Mouse (Mus musculus): Measurements from ENCODE around the gene Orai3.

Gene Orai3

DNA sequence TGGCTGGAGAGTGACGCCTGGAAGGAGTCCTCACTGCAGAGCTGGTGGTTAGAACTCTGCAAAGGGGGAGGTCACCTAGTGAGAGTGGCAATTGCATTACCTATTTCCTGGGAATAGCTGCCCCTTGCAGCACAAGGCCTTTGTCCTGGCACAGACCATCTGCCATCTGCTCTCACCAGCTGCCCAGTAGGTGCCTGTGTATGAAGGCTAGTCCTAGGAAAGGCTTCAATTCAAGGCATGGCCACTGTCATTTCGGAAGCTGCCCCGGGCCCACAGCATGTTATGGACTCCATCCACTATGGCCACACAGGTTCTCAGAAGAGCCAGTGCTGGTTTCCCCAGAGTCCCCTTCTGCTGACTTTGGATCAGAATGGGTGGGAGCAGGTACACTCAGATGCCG lies 29.0 kb downstream of the Orai3 start:
- no peak for DNase-seq (ENCODE audit: low read depth, low spot score)

DNA sequence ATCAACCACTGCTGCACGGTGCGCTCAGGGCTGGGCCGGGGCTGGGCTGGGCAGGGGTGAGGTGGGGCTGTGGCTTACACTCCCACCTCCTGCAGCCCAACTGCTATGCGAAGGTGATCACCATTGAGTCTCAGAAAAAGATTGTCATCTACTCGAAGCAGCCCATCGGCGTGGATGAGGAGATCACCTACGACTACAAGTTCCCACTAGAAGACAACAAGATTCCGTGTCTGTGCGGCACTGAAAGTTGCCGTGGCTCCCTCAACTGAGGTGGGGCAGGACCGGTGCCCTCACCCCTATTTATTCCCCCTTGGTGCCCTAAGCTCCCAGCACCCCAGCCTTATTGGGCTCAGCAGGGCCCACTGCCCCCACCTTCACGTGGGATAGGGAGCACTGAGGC lies 29.6 kb downstream of the Orai3 start:
- DNase-seq (ENCODE audit: low read depth, low spot score) = no peak

DNA sequence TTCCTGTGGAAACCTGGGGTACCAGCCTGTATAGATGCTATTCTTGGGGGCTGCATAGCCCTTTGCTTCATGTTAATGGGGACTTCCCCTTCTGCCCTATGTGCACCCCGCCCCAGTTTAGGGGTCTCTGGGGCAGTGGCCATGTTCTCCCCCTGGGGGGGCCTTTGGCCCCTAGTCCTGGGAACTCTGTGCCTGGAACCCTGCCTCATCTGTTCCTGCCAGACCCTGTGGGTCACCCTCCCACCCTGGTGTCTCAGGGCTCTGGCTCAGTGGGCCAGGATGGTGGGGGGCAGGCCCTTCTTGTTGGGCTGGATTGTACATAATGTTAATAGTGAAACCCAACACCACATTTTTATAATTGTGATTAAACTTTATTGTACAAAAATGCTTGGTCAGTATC lies 30.1 kb downstream of the Orai3 start:
- no peak for DNase-seq (ENCODE audit: low read depth, low spot score)

DNA sequence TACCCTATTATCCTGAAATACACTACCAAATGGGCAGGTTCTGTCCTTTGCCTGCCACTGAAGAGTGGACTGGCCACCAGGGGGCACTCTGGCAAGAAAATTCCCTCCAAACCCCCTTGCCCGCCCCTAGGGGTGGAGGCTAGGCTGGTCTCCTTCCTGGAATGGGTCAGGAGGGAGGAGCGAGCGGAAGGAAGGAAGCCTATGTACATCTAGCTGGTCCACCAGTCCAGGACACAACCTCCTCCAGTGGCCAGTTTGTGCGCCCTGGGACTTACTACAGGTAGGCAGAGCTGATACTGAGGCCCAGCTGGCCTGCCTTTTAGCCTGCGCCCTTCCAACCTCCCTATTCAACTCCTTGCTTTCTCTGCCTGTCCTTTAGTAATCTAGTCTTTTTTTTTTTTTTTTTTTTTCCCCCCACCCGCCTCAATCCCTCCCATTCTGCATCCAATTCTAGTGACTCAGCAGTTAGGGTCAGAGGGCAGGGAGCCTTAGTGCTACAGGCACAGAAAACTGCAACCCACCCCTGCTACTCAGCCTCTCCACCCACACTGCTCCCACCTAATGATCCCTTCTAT lies 30.9 kb downstream of the Orai3 start, which contains the start of gene Hsd3b7:
TSS of gene Hsd3b7 (plus strand) at position 170 of the 575 bp plus-strand sequence.
- peak; percentile 94 for DNase-seq (ENCODE audit: low read depth, low spot score)

DNA sequence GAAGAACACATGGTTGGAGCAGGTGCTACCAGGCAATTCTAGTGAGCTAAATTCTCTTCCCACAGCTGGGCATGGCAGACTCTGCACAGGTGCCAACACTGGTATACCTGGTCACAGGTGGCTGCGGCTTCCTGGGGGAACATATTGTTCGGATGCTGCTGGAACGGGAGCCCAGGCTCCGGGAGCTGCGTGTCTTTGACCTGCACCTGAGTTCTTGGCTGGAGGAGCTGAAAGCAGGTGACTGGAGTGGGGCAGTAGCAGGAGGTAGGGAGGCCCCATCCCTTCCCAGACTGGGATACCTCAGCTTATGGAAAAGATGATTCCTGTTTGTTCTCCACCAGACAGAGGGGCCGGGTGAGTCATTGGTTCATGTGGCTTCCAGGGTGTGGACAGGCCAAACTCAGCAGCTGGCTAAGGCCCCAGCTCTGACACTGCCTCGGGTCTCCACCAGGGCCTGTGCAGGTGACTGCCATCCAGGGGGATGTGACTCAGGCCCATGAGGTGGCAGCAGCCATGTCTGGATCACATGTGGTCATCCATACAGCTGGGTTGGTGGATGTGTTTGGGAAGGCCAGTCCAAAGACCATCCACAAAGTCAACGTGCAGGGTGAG lies 31.5 kb downstream of the Orai3 start:
- peak; percentile 83 for DNase-seq (ENCODE audit: low read depth, low spot score)

DNA sequence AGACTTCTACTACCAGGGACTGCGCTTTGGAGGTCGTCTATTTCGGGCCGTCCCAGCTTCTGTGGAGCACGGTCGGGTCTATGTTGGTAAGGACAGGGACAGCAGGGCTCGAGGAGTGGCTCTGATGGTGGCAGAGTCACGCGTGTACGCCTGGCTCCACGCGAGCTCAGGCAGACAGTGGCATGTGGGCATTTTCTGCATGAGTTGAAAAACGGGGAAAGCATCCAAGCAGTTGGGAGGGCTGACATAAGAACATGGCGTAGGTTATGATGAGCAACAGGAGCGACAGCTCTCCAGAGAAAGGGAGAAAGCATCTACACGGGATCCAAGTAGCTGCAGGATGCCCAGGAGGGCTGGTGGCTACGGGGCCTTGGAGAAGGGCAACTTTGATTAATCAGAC lies 32.7 kb downstream of the Orai3 start:
- no peak for DNase-seq (ENCODE audit: low read depth, low spot score)

DNA sequence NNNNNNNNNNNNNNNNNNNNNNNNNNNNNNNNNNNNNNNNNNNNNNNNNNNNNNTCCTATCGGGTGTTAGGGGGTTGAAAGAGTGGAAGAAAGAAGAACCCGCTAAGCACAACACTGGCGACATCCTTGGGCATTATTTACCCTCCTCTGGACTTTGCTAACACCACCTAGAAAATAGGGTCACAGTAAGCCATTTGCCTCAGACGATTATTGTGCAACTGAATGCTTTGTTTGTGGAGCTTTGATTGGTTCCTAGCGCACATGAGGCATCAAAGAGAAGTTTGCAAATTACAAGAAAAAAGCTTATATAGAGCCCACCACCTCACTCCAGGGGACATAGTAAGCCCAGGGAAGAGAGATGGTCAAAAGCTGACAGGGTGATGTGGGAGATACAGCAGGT lies 39.2 kb downstream of the Orai3 start:
- DNase-seq (ENCODE audit: low read depth, low spot score) = no peak

DNA sequence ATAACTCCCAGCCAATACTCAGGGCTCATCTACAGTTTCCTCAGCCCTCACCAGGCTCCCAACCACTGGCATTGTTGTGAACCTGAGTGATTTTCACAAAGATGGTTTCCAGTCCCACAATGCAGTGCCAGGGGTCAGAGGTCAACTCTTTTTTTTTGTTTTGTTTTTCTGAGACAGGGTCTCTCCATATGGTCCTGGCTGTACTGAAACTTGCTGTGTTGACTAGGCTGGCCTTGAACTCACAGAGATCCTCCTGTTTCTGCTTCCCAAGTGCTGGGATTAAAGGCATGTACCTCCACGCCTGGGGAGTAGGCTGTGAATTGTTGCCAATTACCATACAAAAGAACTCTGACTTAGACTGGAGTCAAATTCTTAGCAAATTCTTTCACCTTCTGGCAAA lies 40.2 kb downstream of the Orai3 start:
- DNase-seq (ENCODE audit: low read depth, low spot score) = no peak

DNA sequence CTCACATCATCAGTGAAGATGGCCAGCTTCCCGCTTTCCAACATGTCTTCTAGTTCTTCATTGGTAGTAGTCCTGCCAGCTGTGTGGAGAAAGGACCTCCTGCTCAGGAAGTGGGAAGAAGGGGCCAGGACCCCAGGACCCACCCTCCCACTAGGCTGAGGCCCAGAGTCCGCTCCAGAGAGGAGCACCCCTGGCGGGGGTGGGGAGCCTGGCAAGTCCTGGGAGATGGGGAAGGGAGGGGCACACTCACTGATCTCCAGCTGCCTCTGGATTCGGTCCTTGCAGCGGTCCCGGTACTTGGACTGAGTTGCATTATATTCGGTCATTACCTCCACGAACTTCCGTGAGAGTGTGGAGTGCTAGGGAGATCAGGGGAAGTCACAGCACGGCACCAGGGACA lies 41.0 kb downstream of the Orai3 start:
- no peak for DNase-seq (ENCODE audit: low read depth, low spot score)

DNA sequence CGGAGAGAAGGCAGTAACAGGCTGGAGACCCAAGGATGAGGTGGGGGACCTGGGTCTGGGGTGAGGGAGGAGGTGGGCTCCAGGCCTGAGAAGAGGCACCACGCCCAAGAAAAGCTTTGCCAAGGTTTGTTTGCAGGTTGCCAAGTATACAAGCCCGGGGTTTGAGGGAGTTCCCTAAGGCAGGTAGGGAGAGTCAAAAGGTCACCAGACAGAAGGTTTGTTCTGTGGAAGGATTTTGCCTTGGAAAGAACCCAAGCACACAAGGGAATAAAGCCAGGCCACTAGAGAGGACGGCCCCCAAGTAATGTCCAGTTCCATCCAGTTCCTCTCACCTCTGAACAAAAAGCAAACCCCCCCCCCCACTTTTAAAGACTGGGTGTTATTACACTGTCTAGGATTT lies 41.6 kb downstream of the Orai3 start:
- no peak for DNase-seq (ENCODE audit: low read depth, low spot score)

DNA sequence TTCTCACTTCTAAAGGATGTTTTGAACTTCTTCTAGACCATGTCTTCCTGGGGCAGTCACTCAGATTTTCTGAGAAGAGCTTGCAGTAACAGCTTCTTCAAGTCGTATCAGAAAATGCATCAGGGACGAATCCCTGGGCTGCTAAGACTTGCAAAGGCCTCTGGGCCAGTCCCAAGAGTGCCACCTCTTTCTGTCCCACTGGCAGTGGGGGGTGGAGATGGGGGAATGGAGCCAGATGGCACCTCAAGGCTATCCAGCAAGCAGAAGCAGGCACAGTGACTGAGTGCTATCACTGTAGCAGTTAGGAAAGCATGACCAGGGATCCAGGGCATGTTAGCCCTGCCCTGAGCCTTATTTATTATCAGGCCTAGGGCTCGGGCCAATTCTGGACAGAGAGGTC lies 42.7 kb downstream of the Orai3 start:
- DNase-seq (ENCODE audit: low read depth, low spot score) = no peak

DNA sequence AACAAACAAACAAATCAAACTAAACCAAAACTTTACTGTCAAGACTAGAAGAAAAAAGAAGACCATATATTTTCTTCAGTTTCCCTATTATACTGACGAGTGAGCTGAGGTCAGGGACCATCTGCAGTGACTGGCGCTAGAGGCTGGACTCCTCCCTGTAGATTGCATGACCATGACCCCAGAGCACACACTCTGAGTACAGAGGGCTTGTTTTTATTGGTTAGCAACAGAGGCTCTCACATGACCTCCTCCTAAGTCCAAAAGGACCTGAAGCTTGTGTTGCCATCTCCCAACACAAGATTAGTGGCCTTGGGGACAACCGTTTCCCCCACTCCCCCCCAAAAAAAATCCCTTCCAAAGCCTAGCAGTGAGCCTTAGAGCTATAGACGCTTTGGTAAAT lies 44.2 kb downstream of the Orai3 start:
- DNase-seq (ENCODE audit: low read depth, low spot score) = no peak

DNA sequence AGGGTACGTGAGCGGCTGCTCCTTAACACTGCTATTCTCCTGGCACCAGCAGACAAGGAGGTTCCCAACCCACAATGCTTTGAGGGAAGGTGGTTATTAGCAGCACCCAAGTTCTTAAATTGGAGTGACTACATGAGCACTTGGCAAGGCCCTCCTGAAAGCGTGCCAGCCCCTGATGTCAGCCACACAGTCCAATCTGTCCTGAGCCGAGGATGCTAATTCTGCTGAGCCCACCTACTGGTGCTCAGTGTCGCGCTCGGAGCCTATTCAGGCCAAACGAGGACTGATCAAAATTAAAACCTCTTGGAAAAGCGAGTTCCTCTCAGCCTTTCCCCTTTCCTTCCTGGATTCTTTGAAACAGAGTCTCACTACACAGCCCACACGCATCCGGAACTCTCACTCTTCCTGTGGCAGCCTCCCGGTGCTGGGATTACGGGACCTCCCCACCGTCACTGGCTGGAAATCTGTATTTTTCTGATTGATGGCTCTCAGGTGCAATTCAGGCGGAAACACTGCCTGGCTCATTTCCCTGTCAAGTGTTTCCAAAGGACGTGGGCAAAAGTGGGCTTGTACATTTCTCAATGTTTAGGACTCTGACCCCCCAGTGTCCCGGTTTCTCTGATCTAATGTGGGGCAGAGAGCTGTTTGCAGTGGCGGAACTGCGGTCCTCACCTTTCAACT lies 44.8 kb downstream of the Orai3 start:
- DNase-seq (ENCODE audit: low read depth, low spot score) = no peak

DNA sequence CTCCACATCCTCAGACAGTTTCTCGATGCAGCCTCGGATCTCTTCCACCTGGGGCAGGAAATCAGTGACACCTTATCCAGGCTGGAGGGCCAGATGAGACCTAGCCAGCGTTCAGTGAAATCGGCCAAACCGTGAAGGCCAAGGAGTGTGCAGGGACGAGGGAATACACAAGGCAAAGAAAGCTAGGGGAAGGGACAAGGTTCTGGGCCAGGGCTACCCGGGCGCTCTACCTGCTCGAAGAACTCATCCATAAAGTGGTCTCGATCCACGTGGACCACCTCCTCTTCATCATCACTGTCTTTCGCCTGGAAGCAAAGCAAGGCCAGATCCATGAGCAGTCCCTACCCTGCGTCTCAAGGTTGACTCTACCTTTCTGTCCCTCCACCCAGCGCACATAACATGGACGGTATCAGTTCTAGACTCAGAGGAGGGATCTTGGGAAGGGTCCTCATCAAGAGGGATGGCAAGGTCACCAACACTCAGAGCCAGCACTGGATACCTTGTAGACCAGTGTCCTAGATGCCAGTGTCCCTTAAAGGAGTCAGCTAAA lies 45.6 kb downstream of the Orai3 start:
- DNase-seq (ENCODE audit: low read depth, low spot score) = no peak

DNA sequence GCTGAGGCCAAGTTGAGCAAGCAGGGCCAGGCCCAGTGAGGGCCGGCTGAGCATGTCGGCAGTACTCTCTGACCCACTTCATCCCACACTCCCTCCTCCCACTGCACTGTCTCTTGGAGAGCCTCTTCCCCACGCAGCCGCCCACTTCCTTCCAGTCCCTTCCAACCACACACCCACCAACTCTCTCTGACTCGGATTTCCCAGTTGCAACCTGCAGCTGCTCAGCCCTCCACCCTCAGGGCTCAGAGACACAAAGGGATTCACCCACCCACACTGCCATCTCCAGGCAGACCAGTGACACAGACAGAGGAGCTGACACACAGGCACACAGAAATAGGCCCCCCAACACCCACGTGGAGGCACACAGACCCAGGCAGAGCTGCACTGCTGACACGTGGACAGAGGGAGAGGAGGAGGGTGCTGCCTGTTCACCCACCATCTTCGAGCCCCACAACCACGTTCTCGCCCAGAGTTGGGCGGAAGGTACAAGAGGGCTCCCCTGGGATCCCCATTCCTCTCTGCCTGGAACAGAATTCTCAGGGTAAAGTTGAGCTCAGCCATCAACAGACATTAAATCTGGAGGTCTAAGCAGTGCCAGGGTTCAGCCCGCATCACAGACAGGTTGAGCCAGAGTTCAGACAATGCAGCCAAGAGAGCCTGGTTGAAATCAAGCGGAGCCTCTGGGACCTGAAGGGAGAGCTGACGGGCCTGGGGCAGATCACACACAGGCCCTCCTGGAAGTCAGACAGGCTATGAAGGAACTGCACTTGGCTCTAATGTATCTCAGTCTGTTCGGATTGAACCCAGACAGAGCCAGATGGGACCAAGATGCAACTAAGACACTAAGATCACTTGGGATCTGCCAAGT lies 46.6 kb downstream of the Orai3 start:
- DNase-seq (ENCODE audit: low read depth, low spot score) = peak; percentile 40

DNA sequence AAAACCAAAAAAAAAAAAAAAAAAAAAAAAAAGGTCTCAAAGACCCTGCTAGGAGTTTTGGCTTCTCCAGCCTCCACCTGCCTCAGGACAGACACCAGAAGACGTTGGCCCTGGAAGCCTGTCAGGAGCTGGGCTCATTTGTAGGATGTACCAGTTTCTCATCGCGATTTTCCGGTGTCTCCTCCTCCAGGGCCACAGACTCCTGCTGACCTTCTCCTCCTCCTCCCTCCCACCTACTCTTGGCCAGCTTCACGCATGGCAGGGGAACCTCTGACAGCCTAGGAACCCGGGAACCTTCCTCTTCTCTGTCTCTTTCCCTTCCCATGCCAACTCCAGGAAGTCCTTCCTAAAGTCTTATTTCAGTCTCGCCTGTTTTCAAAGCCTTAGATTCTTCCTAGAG lies 47.4 kb downstream of the Orai3 start:
- DNase-seq (ENCODE audit: low read depth, low spot score) = no peak

DNA sequence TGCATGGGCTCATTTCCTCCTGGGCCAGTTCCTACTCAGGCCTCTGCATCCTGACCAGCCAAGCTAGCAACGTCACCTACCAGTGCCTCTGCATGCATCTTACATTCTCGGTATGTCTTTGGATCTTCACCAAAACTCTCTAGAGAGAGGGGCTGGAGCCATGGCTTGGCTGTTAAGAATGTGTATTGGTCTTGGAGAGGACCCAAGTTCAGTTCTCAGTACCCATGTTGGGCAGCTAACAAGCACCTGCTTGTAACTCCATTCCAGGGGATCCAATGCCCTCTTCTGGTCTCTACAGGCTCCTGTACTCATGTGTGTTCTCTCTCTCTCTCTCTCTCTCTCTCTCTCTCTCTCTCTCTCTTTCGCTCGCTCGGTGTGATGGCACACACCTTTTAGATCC lies 48.2 kb downstream of the Orai3 start:
- DNase-seq (ENCODE audit: low read depth, low spot score) = no peak

DNA sequence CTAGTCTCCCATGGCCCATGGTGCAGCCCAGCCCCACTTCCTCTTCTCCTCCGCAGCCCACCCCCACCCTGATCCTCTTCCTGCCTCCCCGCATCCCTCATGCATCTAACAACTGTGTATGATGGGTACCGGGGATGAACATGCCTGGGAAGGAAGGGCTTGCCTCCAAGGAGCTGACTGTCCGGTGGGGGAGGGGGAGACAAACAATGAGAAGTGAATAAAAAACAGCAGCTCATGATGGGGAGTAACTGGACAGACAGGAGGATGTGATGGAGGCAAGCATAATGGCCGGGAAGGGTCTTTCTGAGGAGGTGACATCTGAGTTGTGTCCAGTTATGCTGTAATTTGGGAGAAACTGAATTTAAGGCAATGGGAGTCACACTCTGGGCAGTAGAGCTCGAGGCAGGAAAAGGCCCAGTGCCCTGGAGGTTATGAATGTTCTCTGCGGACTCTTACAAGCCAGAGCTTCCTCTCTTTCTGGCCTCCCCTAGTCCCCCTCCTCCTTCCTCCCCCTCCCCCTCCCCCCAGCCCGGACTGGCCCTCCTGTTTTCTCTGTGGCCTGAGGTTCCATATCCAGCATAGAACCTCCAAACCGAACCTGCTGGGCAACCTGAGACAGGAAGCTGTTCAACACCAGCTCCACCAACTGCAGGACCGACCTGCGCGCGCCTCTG lies 51.4 kb downstream of the Orai3 start:
- no peak for DNase-seq (ENCODE audit: low read depth, low spot score)

DNA sequence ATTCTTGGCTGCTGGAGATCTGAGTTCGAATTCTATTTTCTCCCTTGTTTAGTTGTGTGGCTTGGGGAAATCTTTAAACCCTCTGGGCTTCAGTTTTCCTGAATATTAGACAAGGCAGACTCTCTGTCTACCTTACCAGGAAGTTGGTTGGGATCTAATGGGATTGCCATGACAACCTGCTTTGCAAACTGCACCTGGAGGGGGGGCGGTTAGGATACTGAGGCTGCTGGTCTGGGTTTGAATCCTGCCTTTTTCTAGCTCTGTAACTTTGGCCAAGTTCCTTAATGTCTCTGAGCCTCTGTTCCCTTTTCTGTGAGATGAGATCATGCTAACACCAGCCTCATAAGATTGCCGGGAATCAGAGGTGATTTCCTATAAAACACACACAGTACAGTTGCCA lies 52.9 kb downstream of the Orai3 start:
- no peak for DNase-seq (ENCODE audit: low read depth, low spot score)

DNA sequence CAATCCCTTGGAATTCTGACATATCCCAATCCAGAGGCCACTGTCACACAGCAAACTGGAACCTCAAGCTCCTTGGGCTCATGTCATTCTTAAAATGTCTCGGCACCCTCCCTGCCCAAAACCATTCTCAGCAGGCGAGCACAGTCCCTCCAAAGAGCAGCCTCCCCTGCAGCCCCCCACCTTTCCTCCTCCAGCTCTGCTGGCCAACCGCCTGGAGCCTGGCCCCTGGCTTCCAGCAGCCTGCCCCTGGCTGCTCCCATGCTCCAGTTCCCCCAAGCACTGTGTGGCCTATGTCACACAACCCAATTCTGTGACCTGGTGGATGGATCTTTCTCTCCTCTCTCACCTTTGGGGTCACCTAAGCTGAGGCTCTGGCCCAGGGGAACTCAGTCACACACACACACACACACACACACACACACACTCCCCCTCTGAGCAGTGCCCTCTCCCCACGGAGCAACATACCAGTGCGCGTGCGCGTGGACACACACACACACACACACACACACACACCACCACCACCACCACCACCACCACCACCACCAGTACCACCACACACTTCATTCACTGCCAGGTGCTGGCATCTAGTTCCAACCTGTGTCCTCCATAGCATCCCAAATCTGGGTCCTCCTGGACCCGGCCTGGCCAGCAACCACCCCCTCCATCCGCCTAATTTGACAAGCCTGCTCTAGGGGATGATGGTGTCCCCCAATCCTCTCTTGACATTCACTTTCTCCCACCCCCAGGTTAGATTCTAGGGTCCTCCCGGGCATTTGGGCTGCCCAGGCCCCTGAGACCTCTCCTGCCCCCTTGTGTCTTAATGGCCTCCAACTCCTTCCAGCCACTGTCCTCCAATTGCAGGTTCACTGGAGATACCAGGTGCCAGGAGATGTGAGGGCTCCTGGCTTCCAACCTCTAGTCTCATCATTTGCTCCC lies 53.9 kb downstream of the Orai3 start:
- no peak for DNase-seq (ENCODE audit: low read depth, low spot score)

Measured in 3T3-L1 (cell line).